Mouse (Mus musculus) 3134 (cell line): ENCODE results near the gene Sesn1.
"Not testable (repeated sequence)": the region's sequence is repeated elsewhere in the genome, so short reads cannot be mapped to it uniquely, and the experiment has no call there.

Experiments
- DNase-seq: peaks from one replicate; pipeline ENCODE4 v3.0.0-alpha.2; 2011; ENCODE audit warnings: low spot score; ENCODE audit not compliant: insufficient read length; ENCODE audit errors: extremely low read depth

The Sesn1 gene

GRCm38 (mm10) chr10:41809771-41810563, at the start of gene Sesn1, which contains the start of gene Cep57l1:
Sesn1 (plus strand) TSS chr10:41809935.
Cep57l1 (minus strand) TSS chr10:41809871.
- peak; percentile 95 for DNase-seq

- no peak for DNase-seq
Measured at GRCm38 (mm10) chr10:41760866-41761265, 48.9 kb upstream of the Sesn1 start.

DNA sequence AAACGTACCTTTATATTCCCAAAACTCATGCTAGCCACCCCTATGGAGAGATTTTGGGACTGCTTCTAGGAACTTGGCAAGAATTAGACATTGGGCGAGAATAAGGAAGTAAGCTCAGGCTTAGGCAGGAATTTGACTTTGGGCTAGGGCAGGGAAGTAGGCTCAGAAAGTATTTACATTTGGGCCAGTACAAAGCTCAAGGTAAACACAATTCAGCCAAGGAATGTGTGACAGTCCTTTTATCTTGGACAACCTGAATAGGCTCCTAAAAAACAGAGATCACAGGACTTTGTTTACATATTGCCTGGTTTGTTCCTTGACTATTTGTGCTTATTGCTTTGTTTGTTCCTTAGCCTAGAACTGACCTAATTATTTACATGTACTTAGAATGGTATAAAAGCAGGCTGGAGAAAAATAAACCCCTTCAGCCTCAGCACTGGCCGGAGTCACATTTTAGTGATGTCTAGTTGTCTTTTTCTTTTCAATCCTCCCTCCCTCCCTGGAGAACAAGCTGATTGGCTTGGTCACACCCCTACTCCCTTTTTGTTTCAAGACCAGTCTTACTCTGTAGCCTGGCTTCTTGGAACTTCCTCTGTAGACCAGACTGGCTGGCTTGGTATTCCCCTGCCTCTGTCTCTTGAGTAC, 45.9 kb upstream of the Sesn1 start:
- no peak for DNase-seq

DNA sequence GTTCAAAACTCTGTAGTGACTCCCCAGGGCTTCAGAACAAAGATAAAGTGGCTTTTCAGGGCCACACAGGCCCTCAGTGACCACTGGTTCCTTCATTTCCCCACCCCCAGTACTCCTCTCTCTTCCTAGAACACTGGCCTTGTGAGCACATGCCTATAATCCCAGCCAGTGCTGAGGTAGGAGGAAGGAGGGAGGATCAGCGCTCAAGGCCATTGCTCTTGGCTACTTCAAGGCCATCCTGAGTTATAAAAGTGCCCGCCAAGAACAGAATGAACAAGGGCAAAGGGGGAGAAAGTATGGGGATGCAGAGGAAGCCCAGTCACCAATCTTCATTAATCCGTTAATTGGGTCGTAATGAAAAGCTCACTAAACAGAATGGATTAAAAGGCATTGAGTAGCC, 44.1 kb upstream of the Sesn1 start:
- DNase-seq = no peak

GRCm38 (mm10) chr10:41766280-41766679, 43.5 kb upstream of the Sesn1 start:
- no peak for DNase-seq

- DNase-seq = no peak
Measured at GRCm38 (mm10) chr10:41767254-41767653, 42.5 kb upstream of the Sesn1 start.

GRCm38 (mm10) chr10:41792375-41792774, 17.4 kb upstream of the Sesn1 start:
- DNase-seq = no peak

DNA sequence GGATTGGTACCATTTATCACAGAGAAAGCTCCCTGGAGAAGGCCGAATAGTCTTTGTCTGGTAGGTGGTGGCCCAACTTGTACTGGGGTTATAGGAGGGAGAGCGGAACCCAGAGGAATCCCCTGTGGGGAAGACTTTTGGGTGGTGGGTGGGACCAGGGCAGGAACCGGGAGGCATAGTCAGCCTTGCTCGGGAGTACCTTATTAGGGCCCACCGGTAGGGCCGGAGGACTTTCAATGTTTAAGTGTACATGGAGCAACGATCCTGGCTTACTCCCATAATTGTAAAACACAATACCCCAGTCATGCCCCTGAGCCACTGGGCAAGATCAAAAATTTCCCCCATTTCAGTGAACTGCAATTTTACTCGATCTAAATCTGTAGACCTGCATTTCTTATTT, 12.5 kb upstream of the Sesn1 start:
- DNase-seq = no peak

DNA sequence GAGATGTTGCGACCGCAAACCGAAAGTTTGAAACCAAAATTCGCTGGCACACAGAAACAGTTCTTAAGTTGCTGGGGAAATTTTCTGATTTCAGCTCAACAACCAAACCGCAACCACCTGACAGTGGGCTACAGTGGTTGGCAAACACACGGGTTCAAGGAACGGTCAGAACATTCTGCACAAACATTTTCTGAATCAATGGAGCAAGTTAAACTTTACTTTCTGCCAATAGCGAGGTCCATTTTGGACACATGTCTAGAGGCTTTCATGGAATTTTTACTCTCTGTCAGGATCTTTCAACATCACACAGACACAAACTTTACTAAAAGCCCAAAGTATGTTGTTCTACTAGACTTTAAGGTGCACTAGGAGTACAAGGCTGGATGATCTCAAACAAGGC, 6.3 kb upstream of the Sesn1 start:
- no peak for DNase-seq

GRCm38 (mm10) chr10:41804711-41805110, 5.0 kb upstream of the Sesn1 start:
- DNase-seq = no peak

DNA sequence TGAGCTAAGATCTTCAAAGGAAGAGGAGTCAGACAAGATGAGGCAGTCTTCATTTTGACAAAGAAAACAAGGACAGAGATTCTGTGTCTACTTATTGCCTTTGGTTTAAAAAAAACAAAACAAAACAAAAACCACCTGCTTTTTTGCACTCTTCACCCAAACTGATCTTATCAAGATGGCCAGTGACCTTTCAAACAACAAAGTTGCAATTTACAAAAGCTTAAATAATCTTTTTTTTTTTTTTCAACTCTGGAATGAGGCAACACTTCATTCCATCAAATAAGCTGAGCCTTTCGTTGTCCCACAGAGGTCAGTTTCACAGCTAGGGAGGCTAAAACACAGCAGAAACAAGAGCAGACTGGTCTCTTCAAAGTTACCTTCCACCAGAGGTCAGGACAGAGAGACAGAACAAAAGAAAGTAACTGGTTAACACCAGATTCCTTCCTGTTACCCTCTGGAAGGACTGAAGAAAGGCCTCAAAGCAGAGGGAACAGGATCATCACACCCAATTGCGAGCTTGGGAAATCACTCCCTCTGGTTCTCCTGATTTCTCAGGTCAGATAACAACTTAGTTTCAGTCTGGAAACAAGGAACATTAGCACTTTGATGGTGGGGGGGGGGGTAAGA, 3.9 kb upstream of the Sesn1 start:
- DNase-seq = no peak

- DNase-seq = no peak
Measured at GRCm38 (mm10) chr10:41809080-41809770, 510 bp upstream of the Sesn1 start.

GRCm38 (mm10) chr10:41810564-41811455, 1.1 kb downstream of the Sesn1 start:
- no peak for DNase-seq

DNA sequence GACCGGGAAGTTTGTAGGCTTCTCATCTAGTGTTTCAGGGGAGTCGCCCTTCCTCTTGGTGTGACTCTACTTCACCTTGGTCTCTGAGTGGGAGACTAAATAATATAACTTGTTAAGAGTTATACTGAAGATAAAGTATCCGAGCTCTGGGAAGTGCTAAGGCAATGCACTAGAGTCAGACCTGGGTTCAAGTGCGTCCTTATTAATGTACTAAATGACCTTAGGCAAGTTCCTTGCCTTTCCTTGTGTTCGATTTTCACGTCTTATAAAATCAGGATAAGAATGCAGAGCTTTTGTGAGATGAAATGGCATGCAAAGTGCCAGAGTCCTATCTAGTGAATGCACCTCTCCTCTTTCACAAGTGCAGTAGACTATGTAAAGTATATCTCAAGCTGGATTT, 2.8 kb downstream of the Sesn1 start:
- no peak for DNase-seq

DNA sequence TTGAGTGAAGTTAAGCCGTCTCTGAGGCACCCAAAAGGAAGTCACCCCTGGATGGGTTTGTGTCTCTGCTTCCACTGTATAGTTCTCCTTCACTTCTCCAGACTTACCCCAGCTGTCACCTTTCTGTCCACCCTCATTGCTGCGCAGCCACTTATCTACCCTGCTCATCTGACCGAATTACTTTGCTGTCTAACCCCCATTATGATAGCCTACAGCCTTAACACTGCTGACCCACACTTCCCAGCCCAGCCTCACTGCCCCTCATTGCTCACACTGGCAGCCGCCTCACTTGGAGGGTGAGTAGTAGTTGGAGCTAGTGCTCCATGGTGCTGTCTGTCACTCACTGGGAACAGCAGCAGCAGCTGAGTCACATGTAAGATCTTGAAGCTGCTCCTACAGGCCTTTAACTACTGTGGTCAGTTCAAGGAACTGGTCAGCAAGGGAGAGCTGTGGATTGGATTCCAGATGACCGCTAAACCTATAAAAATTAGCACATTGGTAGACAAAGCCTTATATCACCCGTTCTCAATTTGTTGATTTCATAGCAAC, 4.6 kb downstream of the Sesn1 start:
- DNase-seq = peak; percentile 23

- no peak for DNase-seq
Measured at GRCm38 (mm10) chr10:41816516-41816915, 6.8 kb downstream of the Sesn1 start.

DNA sequence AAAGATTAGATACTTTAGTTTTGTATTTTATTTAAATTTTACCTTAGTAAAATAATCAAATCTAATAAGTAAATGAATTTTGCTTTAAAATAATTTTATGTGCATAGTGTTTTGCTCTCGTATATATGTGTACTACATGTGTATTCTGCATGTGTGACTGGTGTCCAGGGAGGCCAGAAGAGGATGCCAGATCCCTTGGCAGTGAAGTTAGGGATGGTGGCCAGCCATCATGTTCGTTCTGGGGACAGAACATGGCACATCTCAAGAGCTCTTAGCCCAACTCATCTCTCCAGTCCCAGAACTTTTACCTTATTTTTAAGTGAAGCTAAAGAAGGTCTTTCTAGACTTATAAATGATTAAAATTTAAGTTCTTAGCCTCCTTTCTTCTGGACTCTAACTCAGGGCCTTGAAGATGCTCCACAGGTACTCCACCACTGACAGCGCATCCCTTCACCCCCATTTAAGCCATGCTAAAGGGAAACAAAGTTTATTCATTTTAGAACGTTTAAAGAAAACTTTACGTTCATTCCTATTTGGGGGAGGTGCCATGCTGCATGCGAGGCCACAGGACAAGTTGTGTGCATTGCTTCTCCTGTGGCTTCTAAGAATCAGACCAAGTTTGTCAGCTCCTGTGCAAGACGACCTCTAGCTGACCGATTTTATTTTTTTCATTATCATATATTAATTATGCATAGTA, 8.4 kb downstream of the Sesn1 start:
- no peak for DNase-seq

- DNase-seq = not testable (repeated sequence)
Measured at GRCm38 (mm10) chr10:41818733-41819070, 9.0 kb downstream of the Sesn1 start.

DNA sequence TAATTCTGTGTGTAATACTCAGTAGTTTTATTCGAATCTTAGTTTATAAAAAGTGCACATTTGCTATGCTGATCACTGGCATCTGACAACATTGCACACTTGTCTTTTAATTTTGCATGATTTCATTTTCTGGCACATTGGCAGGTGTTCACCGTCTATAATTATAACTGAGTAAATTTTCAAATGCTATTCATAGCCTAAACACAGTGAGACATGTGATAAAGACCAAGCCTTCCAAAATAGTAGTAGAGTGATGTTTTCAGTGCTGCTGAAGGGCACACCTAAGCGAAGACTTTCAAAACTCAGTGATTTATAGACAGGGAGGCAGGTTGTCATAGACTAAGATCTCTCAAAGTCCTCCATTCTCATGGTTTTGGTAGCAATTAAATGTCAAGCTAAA, 9.6 kb downstream of the Sesn1 start:
- DNase-seq = no peak
